Mouse (Mus musculus) liver, postnatal 0 days (tissue): ENCODE data around the gene Pes1. TPM values are rescaled to one million over a fixed set of nuclear protein-coding genes. Genes with fewer than 3 reads are reported as not detected.
"Not testable (repeated sequence)": the region's sequence is repeated elsewhere in the genome, so short reads cannot be mapped to it uniquely, and the experiment has no call there.

ENCODE experiments used
- ATAC-seq: fragments of 200-750 bp; cut with Nextera tagmentation; 2 replicates; pipeline ENCODE4 v1.8.0; 2017; ENCODE audit warnings: mild to moderate bottlenecking, moderate library complexity
- DNase-seq: peaks from one replicate; pipeline ENCODE4 v3.0.0-alpha.2; 2016
- H3K27ac ChIP-seq: fragments of 300-500 bp; sonication (generic); 2 replicates; pipeline ENCODE4 v1.5.1; 2014; ENCODE audit warnings: antibody characterized with exemption, moderate library complexity, mild to moderate bottlenecking, low read depth
- H3K27me3 ChIP-seq: fragments of 300-500 bp; sonication (generic); 2 replicates; pipeline ENCODE4 v1.6.1; 2014; ENCODE audit warnings: low read length, control low read depth, mixed read lengths; ENCODE audit not compliant: insufficient read depth
- H3K36me3 ChIP-seq: fragments of 300-500 bp; sonication (generic); replicated peaks from 2 replicates; pipeline ENCODE4 v1.6.1; 2014; ENCODE audit warnings: mild to moderate bottlenecking, control low read depth, low read length, moderate library complexity, mixed read lengths; ENCODE audit not compliant: insufficient read depth
- H3K4me1 ChIP-seq: fragments of 300-500 bp; sonication (generic); 2 replicates; pipeline ENCODE4 v1.6.1; 2014; ENCODE audit warnings: antibody characterized with exemption, mild to moderate bottlenecking, control low read depth; ENCODE audit not compliant: insufficient read depth
- H3K4me2 ChIP-seq: fragments of 300-500 bp; sonication (generic); 2 replicates; pipeline ENCODE4 v1.6.1; 2014; ENCODE audit warnings: low read depth, mild to moderate bottlenecking, low read length, moderate library complexity, mixed read lengths
- H3K4me3 ChIP-seq: fragments of 300-500 bp; sonication (generic); 2 replicates; pipeline ENCODE4 v1.5.1; 2014; ENCODE audit warnings: low read depth, low read length
- H3K9ac ChIP-seq: fragments of 300-500 bp; sonication (generic); replicated peaks from 2 replicates; pipeline ENCODE4 v1.6.1; 2014; ENCODE audit warnings: mild to moderate bottlenecking, moderate library complexity
- H3K9me3 ChIP-seq: fragments of 300-500 bp; sonication (generic); 2 replicates; pipeline ENCODE4 v1.6.1; 2016; ENCODE audit warnings: mild to moderate bottlenecking, control low read depth, low read length, mixed read lengths
- CTCF ChIP-seq: sonication (generic); IDR thresholded peaks from 2 replicates; pipeline ENCODE4 v1.5.1; 2016; ENCODE audit warnings: antibody characterized with exemption, low read depth
- EP300 ChIP-seq: IDR thresholded peaks from 2 replicates; pipeline ENCODE4 v1.6.1; 2016; ENCODE audit warnings: antibody characterized with exemption, low read depth, mild to moderate bottlenecking
- WGBS: fragments of 180-500 bp; shearing (Covaris S2); extraction: QIAGEN DNeasy Blood & Tissue Kit; methylation state at CpG from one replicate; pipeline ENCODE4 v1.1.7; 2014; ENCODE audit not compliant: insufficient replicate concordance; 5-methylcytosine and 5-hydroxymethylcytosine counted together
- polyA plus RNA-seq: library from polyadenylated mRNA; unstranded; fragments of >200 nt; fragmentation: Nextera tagmentation; extraction: Ambion mirVana; gene quantifications from 2 replicates; pipeline ENCODE4 v1.2.1, GENCODE M21; 2015

The Pes1 gene
- polyA plus RNA-seq, 1 experiment from 2014 or later: 26.5 TPM

GRCm38 (mm10) chr11:4012616-4013015 lies 48.8 kb downstream of the Pes1 start:
- Histone ChIP-seq H3K36me3 (no peaks in the 10 kb centered on the region), H3K9me3 (peaks cover 3% of the 10 kb centered on the region; the same call in 1 of the 2 replicates), H3K4me3 (no peak overlapping the region), H3K9ac (no peak overlapping the region), H3K4me2 (no peak overlapping the region), H3K4me1 (no peaks in the 10 kb centered on the region), H3K27me3 (no peaks in the 10 kb centered on the region), H3K27ac (no peak overlapping the region)
- 79% methylated on average over 1 of the region's 1 CpGs for WGBS
- no peak for TF ChIP-seq CTCF
- no peak for TF ChIP-seq EP300
- no peak for ATAC-seq
- peak; percentile 8 for DNase-seq

- H3K4me1 ChIP-seq, H3K27me3 ChIP-seq, H3K9ac ChIP-seq, H3K4me2 ChIP-seq, H3K4me3 ChIP-seq, H3K9me3 ChIP-seq, H3K36me3 ChIP-seq, ATAC-seq, DNase-seq, H3K27ac ChIP-seq: not testable (repeated sequence)
- 83% methylated on average over 14 of the region's 14 CpGs for WGBS
Observed at GRCm38 (mm10) chr11:4015796-4016195, 52.0 kb downstream of the Pes1 start.

DNA sequence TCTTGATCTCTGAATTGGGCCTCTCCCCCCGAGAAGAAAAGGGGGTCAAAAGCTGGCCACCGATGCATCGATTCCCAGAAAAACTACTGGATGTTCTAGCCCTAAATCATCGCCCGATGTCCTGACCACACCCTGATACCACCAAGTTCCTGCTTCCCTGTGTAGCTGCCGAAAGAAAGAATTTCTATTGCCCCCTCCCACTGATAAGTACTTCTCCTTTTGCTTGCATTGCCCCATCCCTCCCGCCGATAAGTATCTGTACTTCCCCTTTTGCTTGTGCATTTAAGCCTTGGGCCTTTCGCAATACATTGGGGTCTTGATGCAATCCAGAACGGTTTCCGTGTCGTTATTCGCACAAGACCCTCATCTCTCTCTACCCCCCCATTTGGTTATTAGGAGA lies 58.3 kb downstream of the Pes1 start:
- not testable (repeated sequence) for H3K36me3 ChIP-seq, H3K4me2 ChIP-seq, H3K27ac ChIP-seq, H3K9ac ChIP-seq, H3K9me3 ChIP-seq, H3K4me3 ChIP-seq, ATAC-seq, H3K27me3 ChIP-seq, H3K4me1 ChIP-seq
- DNase-seq: peak; percentile 11
- 70% methylated on average over 13 of the region's 13 CpGs for WGBS

DNA sequence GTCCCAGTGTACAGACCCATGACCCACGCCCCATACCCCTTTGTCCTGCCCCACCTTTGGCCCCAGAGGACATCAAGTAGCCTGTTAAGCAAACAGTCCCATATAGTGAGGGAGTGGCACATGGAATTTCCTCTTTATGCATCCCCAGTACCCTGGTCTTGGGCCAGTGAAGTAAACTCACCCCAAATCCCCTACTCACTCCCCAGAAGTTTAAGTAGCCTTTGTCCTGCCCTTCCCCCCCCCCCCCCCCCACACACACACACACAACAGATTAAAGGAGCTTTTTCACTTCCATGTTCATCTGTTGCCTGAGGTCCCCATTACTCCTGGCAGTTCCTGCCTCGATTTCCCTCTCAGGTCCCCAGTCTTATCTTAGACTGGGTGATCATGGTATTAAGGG lies 59.5 kb downstream of the Pes1 start:
- H3K4me2 ChIP-seq: no peak overlapping the region
- no peak overlapping the region for H3K27ac ChIP-seq
- H3K27me3 ChIP-seq: no peaks in the 10 kb centered on the region
- no peaks in the 10 kb centered on the region for H3K9me3 ChIP-seq
- TF ChIP-seq EP300 (no peak), CTCF (no peak)
- no peak overlapping the region for H3K4me3 ChIP-seq
- H3K4me1 ChIP-seq: no peaks in the 10 kb centered on the region
- 51% methylated on average over 2 of the region's 2 CpGs for WGBS
- ATAC-seq: no peak
- H3K9ac ChIP-seq: no peak overlapping the region
- no peaks in the 10 kb centered on the region for H3K36me3 ChIP-seq
- DNase-seq: peak; percentile 10

- peak; percentile 8 for DNase-seq
- 72% methylated on average over 8 of the region's 8 CpGs for WGBS
- no peaks in the 10 kb centered on the region for H3K27me3 ChIP-seq
- no peak for ATAC-seq
- H3K4me2 ChIP-seq: no peak overlapping the region
- H3K4me3 ChIP-seq: no peak overlapping the region
- TF ChIP-seq EP300 (no peak), CTCF (no peak)
- no peak overlapping the region for H3K9ac ChIP-seq
- no peaks in the 10 kb centered on the region for H3K36me3 ChIP-seq
- H3K9me3 ChIP-seq: no peaks in the 10 kb centered on the region
- H3K4me1 ChIP-seq: no peaks in the 10 kb centered on the region
- H3K27ac ChIP-seq: no peak overlapping the region
Observed at GRCm38 (mm10) chr11:4027066-4027465, 63.3 kb downstream of the Pes1 start.

DNA sequence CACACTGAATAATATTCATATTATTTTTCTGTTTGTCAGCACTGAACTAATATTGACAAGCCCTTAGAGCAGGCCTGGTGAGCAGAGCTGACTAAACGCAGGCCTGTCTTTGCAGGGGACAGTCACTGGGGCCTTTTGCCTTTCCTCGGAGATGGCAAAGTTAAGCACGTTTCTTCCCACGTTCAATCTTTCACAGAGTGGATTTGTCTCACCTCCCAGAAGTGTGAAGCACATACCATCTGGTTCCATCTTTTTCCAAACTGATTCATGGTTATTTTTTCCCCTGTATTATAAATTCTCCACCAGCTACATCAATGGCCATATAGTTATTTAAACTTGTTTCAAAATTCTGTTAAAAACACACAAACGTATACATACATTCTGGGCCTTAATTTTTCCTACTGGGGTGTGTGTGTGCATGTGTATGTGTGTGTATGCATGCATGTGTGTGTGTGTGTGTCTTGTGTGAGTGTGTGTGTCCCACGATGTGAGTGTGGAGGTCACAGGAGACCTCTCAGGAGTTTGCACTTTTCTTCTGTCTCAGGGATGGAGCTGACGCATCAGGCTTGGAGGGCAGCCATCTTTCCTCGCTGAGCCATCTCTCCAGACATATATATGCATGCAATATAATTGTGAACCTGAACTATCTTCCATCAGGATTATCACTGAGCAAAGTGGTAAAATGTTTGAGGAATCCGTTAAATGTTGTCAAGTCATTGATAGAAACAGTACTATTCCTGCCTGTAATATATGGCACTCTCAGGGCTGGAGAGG lies 64.0 kb downstream of the Pes1 start:
- Histone ChIP-seq H3K9ac (no peak overlapping the region), H3K9me3 (no peaks in the 10 kb centered on the region), H3K4me2 (no peak overlapping the region), H3K4me1 (no peaks in the 10 kb centered on the region), H3K27me3 (no peaks in the 10 kb centered on the region), H3K4me3 (no peak overlapping the region), H3K36me3 (no peaks in the 10 kb centered on the region), H3K27ac (no peak overlapping the region)
- DNase-seq (peak; percentile 7), ATAC-seq (no peak)
- TF ChIP-seq EP300 (no peak), CTCF (no peak)
- 69% methylated on average over 9 of the region's 9 CpGs for WGBS

- Histone ChIP-seq H3K4me1 (peaks cover 3% of the 10 kb centered on the region), H3K27ac (no peak overlapping the region), H3K9ac (no peak overlapping the region), H3K27me3 (no peaks in the 10 kb centered on the region), H3K4me3 (no peak overlapping the region), H3K9me3 (no peaks in the 10 kb centered on the region), H3K36me3 (no peaks in the 10 kb centered on the region), H3K4me2 (no peak overlapping the region)
- WGBS: 67% methylated on average over 4 of the region's 4 CpGs
- ATAC-seq (no peak), DNase-seq (peak; percentile 10)
- TF ChIP-seq CTCF (peak; percentile 19; the same call in 1 of the 2 replicates), EP300 (no peak)
Observed at GRCm38 (mm10) chr11:4029343-4029742, 65.6 kb downstream of the Pes1 start.

Other genes starting within 250 kb of the Pes1 start
- gene Osbp2, start 100.1 kb upstream of the Pes1 start, polyA plus RNA-seq: 0.07 TPM in 1 of 2 replicates, not detected in the other
- not detected in 2 replicates for gene 4921536K21Rik, start 68.9 kb upstream of the Pes1 start, polyA plus RNA-seq
- gene Dusp18, start 68.7 kb upstream of the Pes1 start, polyA plus RNA-seq: 0.19 and 0.27 TPM in 2 replicates
- gene Slc35e4, start 49.3 kb upstream of the Pes1 start, polyA plus RNA-seq: 0.43 and 0.46 TPM in 2 replicates
- gene Tcn2, start 31.8 kb upstream of the Pes1 start, polyA plus RNA-seq: 55.5 and 61.3 TPM in 2 replicates
- not detected in 2 replicates for gene 4930556J24Rik, start 12.8 kb downstream of the Pes1 start, polyA plus RNA-seq
- gene Gal3st1, start 19.7 kb downstream of the Pes1 start, polyA plus RNA-seq: 7.5 and 8.5 TPM in 2 replicates
- gene Sec14l4, start 67.5 kb downstream of the Pes1 start, polyA plus RNA-seq: 10.9 and 12.1 TPM in 2 replicates
- gene Sec14l3, start 100.9 kb downstream of the Pes1 start, polyA plus RNA-seq: 0.11 TPM in 1 of 2 replicates, not detected in the other
- 17.7 and 21.1 TPM in 2 replicates for gene Mtfp1, start 131.5 kb downstream of the Pes1 start, polyA plus RNA-seq
- 48.0 and 54.2 TPM in 2 replicates for gene Sec14l2, start 159.4 kb downstream of the Pes1 start, polyA plus RNA-seq
- gene Rnf215, start 171.2 kb downstream of the Pes1 start, polyA plus RNA-seq: 6.4 and 6.8 TPM in 2 replicates
- gene Ccdc157, start 196.3 kb downstream of the Pes1 start, polyA plus RNA-seq: 0.36 and 0.52 TPM in 2 replicates
- 8.5 and 8.8 TPM in 2 replicates for gene Sf3a1, start 196.4 kb downstream of the Pes1 start, polyA plus RNA-seq
- 5.6 and 7.0 TPM in 2 replicates for gene Tbc1d10a, start 222.8 kb downstream of the Pes1 start, polyA plus RNA-seq